Mouse (Mus musculus): ENCODE measurements around the gene Cep112. TPM values are rescaled to one million over a fixed set of nuclear protein-coding genes. Genes with fewer than 3 reads are reported as not detected.

The Cep112 gene
- polyA plus RNA-seq, 3 experiments from 2014 or later = 0.62 to 1.8 (median 1.0) TPM

GRCm38 (mm10) chr11:108881662-108882061 lies 456.7 kb downstream of the Cep112 start:
- ATAC-seq = no peak

DNA sequence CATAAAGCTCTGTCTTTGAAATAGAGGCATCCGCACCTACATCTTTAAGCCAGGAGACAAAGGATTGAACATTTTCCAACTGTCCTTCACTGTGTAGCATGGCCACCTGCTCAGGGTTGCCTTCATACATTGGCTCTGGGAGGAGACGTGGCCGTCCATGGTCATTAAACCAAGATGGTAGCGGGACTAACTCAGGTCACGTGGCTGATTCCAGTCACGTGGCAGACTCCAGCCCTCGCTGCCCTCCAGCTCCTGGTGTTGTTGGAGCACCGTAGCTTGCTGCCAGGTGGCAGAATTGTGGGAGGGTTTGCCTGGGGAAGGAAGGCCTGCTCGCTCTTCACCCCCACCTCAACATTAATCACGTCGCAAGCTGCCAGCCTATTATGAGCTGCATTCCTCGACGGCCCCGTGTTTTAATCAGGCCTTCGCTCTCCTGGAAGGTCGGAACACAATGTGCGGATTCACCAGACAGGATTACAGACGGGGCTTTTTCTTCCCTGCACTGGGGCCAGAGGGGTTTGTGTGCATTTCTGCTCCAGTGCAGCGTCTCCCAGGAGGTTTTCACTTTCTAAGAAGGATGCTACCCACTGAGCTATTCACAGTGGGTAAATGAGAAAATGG lies 460.4 kb downstream of the Cep112 start:
- no peak for ATAC-seq

GRCm38 (mm10) chr11:108886060-108886459 lies 461.1 kb downstream of the Cep112 start:
- no peak for ATAC-seq

DNA sequence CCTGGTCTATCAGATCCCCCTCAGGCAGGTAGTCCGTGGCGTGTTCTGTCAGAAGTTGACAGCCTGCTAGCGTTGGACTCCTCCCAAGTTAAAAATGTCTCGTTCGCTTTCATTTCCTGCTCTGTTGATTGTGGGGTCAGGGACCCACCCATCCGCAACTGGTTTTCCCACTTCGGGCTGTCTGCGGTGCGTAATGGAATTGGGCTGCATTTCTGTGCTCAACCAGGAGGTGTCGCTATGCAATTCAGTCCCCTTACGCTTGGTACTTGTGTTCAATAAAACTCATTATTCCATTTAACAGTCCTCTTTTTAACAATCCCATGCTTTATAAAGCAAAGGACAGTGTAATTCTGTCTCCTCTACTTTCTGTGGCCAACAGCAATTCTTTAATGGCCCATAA lies 464.1 kb downstream of the Cep112 start:
- ATAC-seq = no peak

- ATAC-seq = no peak
Observed at GRCm38 (mm10) chr11:108890544-108890943, 465.6 kb downstream of the Cep112 start.

GRCm38 (mm10) chr11:108891111-108891870 lies 466.3 kb downstream of the Cep112 start:
- no peak for ATAC-seq

DNA sequence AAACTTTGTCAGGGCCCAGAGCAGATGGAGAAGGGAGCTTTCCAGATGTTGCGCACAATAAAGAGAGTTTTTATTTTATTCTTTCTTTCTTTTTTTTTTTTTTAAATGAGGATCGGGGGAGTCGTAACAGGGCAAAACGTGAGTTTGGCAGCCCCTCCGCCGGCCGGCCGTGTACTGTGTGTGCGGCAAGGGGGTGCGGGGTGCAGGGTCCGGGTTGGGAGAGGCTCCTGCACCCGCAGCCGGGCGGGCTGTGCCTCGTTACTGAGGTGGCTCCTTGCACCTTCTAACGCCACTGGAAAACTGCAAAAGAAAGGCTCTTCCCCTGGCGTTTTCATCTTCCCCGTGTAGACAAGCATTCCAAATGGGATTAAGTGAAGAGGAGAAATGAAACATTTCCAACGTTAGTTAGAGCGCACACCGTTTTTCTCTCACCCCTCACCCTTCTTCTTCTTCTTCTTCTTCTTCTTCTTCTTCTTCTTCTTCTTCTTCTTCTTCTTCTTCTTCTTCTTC lies 466.9 kb downstream of the Cep112 start:
- ATAC-seq = no peak

GRCm38 (mm10) chr11:108892406-108892805 lies 467.4 kb downstream of the Cep112 start:
- no peak for ATAC-seq

DNA sequence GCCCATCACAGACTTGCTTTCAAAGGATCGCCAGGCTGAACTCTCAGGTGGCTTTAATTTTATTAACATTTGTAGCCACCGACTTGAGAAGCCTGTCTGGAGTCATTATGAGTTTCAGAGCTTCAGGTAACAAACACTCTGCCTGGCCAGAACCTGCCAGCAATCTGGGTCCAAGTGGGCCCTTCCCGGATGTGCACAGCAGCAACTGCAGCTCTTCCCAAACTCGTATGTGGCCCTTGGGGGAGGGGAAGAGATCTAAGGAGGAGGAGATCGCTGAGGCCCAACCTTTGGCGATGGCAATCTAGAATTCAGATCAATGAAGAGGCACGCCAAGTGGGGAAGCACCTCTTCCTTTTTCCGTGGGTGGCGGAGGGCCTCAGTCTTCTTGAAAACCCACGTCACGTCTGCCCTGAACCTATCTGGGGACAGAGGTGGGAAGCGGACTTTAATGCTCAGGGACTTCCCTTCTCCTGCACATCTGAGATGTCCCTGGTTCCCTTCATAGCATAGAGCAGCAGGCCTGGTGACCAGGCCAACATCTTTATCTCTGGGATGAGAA lies 468.3 kb downstream of the Cep112 start:
- peak; percentile 61 for ATAC-seq

DNA sequence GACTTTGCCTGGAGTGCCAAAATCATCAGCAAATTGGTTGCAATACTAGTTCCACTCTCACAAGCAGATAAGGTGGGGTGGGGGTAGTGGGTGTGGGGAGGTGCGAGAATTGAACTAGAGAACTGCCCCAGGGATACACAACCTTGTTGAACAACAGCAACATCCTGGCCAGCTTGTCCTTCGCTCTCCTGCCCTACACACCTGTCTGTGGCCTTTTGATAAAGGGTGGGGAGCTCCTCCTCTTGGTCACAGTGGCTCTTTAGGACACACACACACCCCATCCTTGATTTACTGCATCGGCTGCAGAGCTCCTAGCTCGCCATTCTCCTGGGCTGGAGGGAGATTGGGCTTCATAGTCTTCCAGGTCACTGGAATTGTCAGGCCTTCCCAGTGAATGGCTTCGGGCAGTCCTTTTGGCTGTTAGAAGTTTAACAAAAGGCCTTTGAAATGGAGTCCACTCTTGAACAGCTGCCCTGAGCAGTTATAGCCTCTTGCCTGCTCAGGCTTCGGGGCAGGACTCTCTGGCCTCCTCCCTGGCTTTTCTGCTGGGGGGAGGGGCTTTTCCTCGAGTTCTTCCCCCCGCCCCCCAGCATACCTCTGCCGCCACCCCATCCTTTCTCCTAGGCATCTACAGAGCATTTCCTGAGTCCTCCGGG lies 469.0 kb downstream of the Cep112 start:
- ATAC-seq = no peak

GRCm38 (mm10) chr11:108897034-108897433 lies 472.0 kb downstream of the Cep112 start:
- ATAC-seq = no peak

DNA sequence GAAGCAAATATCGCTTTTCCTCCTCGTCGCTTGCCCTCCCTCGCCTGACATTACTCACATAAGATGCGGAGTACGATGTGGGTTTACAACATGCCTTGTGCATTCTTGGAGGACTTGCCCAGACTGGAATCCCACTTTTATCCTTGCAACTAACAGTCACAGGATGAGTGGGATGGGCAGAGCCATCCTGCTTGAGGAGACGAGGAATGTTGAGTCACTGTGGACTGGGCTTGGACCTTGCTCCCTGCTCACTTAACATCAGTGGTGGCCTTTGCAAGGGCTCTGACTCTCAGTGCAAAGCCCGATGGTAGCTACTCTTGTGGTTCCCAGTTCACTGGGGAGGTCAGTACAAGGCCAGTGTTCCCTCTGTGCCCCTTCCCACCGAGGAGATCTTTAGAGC lies 473.1 kb downstream of the Cep112 start:
- ATAC-seq = no peak

DNA sequence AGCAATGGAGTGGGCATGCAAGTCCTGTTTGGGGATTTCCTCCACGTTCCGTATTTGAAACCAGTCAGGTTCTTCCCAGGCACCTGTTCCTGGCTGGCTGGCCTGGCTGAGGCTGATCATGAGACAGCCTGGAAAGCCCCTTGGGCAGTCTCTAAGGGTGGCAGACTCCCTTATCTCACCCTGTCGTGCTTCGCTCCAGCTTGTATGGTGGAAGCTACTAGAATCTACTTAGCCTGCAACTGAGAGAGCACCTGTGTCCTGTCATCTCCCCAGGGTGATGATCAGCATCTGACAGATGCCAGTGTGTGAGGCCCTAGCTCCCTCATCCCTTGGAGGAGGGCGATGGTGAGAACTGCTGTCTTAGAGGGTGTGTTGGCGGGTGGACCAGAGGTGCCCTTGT lies 473.5 kb downstream of the Cep112 start:
- no peak for ATAC-seq

DNA sequence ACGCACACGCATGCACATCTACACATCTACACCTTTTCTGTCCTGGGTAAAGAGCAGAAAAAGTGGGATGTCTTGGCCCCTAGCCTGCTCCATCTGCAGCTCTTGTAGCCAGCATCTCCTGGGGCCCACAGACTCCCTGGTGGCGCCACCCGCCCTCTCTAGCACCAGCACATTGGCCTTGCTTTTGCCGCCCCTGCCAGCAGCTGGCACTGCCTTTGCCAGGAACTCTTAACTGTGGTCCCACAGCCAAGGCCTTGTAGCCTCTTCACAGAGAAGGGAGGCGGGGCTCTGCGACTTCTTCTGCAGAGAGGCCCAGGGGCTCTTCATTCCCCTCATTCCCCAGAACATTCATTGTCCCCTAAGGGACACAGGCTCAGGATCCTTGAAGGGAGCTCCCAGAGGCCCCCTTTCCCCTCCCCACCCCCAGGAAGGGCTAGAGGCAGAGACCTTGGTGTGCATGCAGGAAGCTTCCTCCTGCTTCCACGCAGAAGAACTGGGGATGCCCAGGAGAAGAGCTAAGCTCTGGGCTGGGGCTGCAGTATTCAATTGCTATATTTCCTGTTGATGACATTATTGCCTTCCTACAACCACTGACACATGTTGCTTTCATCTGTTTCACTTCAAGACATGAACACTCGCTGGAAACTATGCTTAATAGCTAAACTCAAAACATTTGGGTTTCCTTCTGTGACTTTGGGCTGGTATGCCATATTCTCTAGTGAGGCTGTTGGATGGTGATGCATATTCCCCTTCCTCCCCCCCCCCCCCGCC lies 475.9 kb downstream of the Cep112 start:
- ATAC-seq = peak; percentile 52

DNA sequence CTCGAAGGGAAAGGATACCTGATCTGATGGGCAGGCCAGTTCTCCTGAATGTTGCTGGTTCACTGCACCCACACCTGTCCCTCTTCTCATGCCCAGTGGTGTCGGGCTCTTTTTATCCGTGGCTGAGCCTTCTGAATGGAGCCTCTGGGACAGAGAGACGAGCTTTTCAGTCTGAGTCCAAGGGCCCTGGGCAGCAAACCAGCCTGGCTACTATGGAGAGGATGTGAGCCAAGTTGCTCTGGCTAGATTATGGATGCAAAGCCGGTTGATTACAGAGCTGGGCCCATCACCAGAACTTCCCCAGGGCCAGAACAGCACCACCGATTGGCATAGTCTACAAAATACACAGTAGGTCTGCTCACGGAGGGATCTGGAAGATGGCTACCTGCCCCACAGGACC lies 476.7 kb downstream of the Cep112 start:
- ATAC-seq = no peak

DNA sequence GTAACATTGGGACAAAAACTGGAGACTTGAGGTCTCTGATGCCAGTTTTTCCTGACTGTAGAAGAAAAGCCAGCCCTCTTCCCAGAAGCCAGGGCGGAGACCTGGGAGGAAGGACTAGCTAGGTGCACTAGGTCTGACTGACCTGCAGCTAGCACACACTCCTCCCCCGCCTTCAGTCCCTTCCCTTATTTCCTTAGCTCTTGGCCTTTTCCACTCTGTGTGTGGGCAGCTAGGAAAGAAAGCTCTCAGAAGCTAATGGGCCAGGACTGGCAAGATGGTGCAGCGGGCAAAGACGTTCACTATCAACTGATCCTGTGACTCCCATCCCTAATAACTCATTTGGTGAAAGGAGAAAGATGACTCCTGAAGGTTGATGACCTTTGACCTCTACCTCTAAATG lies 477.3 kb downstream of the Cep112 start:
- ATAC-seq = no peak

DNA sequence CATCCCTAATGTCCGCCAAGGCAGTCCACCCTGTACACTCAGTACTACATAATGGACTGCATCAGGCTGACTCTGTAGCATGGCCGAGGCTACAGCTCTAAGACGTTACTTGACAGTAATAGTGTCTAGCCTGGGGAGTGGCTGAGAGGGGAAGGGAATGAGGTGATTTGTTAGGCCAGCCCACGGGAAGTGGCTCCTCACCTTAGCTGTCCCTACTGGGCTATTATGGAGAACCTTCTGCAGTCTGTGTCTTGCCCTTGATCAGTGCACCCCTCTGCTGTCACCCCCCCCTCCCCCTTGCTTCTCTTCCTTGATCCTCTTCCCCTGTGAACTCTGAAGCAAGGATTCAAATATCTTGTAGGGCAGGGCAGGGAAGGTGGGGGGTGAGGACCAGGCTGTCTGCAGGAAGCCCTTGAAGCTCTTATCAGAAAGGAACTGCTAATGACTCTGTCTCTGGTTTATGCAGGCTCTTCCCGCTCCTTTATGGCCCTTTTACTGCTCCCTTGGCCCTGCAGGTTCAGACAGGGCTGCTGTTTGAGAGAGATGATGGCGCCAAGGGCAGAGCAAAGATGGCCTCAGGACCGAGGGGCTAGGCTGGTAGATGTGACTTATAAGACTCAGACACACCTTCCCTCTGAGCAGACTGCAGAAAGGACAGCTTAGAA lies 481.7 kb downstream of the Cep112 start:
- ATAC-seq = no peak

- ATAC-seq = no peak
Observed at GRCm38 (mm10) chr11:108909396-108910195, 484.6 kb downstream of the Cep112 start.

Measured in inflammation-experienced regulatory T-cells, adult 6 months (primary cell).